Mouse (Mus musculus): Measurements from ENCODE around the gene Apoa2. TPM values are rescaled to one million over a fixed set of nuclear protein-coding genes. Genes with fewer than 3 reads are reported as not detected.

Apoa2 gene
- polyA plus RNA-seq, 1 experiment from 2014 or later, result 1.9 TPM

DNA sequence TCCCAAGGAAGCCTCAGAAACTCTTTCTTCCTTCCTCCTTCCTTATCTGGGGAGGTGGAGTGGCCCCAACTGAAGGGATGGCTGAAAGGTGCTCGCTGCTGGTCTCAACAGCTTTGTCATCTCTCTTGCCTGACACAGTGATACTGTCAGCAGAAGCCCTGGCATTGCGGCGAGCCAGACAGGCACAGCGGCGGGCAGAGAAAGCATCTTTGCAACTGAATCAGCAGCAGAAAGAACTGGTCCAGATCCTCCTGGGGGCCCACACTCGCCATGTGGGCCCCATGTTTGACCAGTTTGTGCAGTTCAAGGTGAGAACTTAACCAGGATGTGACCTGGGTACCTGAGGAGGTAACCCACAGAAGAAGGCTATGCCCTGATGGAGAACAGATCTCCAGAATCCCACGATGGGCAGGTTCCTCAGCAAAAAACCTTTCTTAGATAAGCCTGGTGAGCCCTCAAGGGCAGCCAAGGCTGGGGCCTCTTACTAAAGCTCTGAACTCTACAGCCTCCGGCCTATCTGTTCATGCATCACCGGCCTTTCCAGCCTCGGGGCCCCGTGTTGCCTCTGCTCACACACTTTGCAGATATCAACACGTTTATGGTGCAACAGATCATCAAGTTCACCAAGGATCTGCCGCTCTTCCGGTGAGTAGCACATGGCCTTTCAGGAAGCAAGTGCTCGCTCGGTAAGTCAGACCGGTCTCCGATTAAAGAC, 8.5 kb upstream of the Apoa2 start:
- H3K4me1 ChIP-seq (replicated peaks; ENCODE audit: control insufficient read depth, insufficient read depth, low read length), result peaks cover 2% of the 10 kb centered on the region; the same call in 1 of the 2 replicates
- ATAC-seq (replicated peaks; ENCODE audit: low FRiP score) (no peak), DNase-seq (ENCODE audit: low spot score) (no peak)
- no peak overlapping the region for H3K4me2 ChIP-seq (ENCODE audit: low read depth, low read length, severe bottlenecking)
- H3K9ac ChIP-seq (ENCODE audit: low read length), result no peak overlapping the region
- H3K27me3 ChIP-seq (ENCODE audit: control insufficient read depth, insufficient read depth, low read length), result no peaks in the 10 kb centered on the region
- H3K9me3 ChIP-seq (ENCODE audit: control insufficient read depth, low read length), result no peaks in the 10 kb centered on the region
- H3K4me3 ChIP-seq (ENCODE audit: low read depth, low read length), result no peak overlapping the region
- no peaks in the 10 kb centered on the region for H3K36me3 ChIP-seq (ENCODE audit: control insufficient read depth, insufficient read depth, low read length)
- WGBS, result 92% methylated on average over 18 of the region's 18 CpGs
- no peak overlapping the region for H3K27ac ChIP-seq (ENCODE audit: low read depth, low read length)

GRCm38 (mm10) chr1:171220871-171221270, 4.0 kb upstream of the Apoa2 start:
- H3K9me3 ChIP-seq (ENCODE audit: control insufficient read depth, low read length), result no peaks in the 10 kb centered on the region
- WGBS, result 9% methylated on average over 10 of the region's 10 CpGs
- H3K27me3 ChIP-seq (ENCODE audit: control insufficient read depth, insufficient read depth, low read length), result no peaks in the 10 kb centered on the region
- peak overlapping the region; percentile 22; the same call in 1 of the 2 replicates for H3K4me2 ChIP-seq (ENCODE audit: low read depth, low read length, severe bottlenecking)
- H3K9ac ChIP-seq (ENCODE audit: low read length), result no peak overlapping the region
- H3K4me3 ChIP-seq (ENCODE audit: low read depth, low read length), result no peak overlapping the region
- peak; percentile 91 for DNase-seq (ENCODE audit: low spot score)
- no peak overlapping the region for H3K27ac ChIP-seq (ENCODE audit: low read depth, low read length)
- H3K36me3 ChIP-seq (ENCODE audit: control insufficient read depth, insufficient read depth, low read length), result no peaks in the 10 kb centered on the region
- ATAC-seq (replicated peaks; ENCODE audit: low FRiP score), result peak; percentile 28
- H3K4me1 ChIP-seq (replicated peaks; ENCODE audit: control insufficient read depth, insufficient read depth, low read length), result peaks cover 2% of the 10 kb centered on the region; the same call in 1 of the 2 replicates

GRCm38 (mm10) chr1:171221281-171222193, 3.3 kb upstream of the Apoa2 start:
- Histone ChIP-seq H3K27ac (ENCODE audit: low read depth, low read length) (peak overlapping the region; percentile 6; the same call in 1 of the 2 replicates), H3K4me3 (ENCODE audit: low read depth, low read length) (peak overlapping the region; percentile 57), H3K36me3 (ENCODE audit: control insufficient read depth, insufficient read depth, low read length) (no peaks in the 10 kb centered on the region), H3K9me3 (ENCODE audit: control insufficient read depth, low read length) (no peaks in the 10 kb centered on the region), H3K9ac (ENCODE audit: low read length) (peak overlapping the region; percentile 65), H3K4me2 (ENCODE audit: low read depth, low read length, severe bottlenecking) (peak overlapping the region; percentile 81), H3K27me3 (ENCODE audit: control insufficient read depth, insufficient read depth, low read length) (no peaks in the 10 kb centered on the region), H3K4me1 (replicated peaks; ENCODE audit: control insufficient read depth, insufficient read depth, low read length) (peaks cover 2% of the 10 kb centered on the region; the same call in 1 of the 2 replicates)
- ATAC-seq (replicated peaks; ENCODE audit: low FRiP score) (peak; percentile 17), DNase-seq (ENCODE audit: low spot score) (no peak)
- WGBS, result 7% methylated on average over 22 of the region's 22 CpGs

GRCm38 (mm10) chr1:171222238-171223155, 2.4 kb upstream of the Apoa2 start, which contains the start of gene Tomm40l:
TSS of gene Tomm40l (minus strand) at chr1:171222514.
- Histone ChIP-seq H3K4me2 (ENCODE audit: low read depth, low read length, severe bottlenecking) (peak within 1 kb of the TSS; percentile 81), H3K4me3 (ENCODE audit: low read depth, low read length) (peak within 1 kb of the TSS; percentile 57), H3K27me3 (ENCODE audit: control insufficient read depth, insufficient read depth, low read length) (no peaks in the 10 kb centered on the region), H3K27ac (ENCODE audit: low read depth, low read length) (peak within 1 kb of the TSS; percentile 42), H3K36me3 (ENCODE audit: control insufficient read depth, insufficient read depth, low read length) (no peaks in the 10 kb centered on the region), H3K9ac (ENCODE audit: low read length) (peak within 1 kb of the TSS; percentile 65), H3K9me3 (ENCODE audit: control insufficient read depth, low read length) (no peaks in the 10 kb centered on the region), H3K4me1 (replicated peaks; ENCODE audit: control insufficient read depth, insufficient read depth, low read length) (peaks cover 2% of the 10 kb centered on the region; the same call in 1 of the 2 replicates)
- WGBS, result 2% methylated on average over 28 of the region's 28 CpGs
- DNase-seq (ENCODE audit: low spot score), result peak; percentile 93
- peak; percentile 97 for ATAC-seq (replicated peaks; ENCODE audit: low FRiP score)

GRCm38 (mm10) chr1:171223168-171223567, 1.7 kb upstream of the Apoa2 start:
- H3K9me3 ChIP-seq (ENCODE audit: control insufficient read depth, low read length), result no peaks in the 10 kb centered on the region
- 0 out of 2 replicates have a peak overlapping the region, but pooled peaks have one; percentile 42 for H3K27ac ChIP-seq (ENCODE audit: low read depth, low read length)
- H3K4me3 ChIP-seq (ENCODE audit: low read depth, low read length), result peak overlapping the region; percentile 57
- WGBS, result 89% methylated on average over 6 of the region's 6 CpGs
- H3K27me3 ChIP-seq (ENCODE audit: control insufficient read depth, insufficient read depth, low read length), result no peaks in the 10 kb centered on the region
- H3K4me1 ChIP-seq (replicated peaks; ENCODE audit: control insufficient read depth, insufficient read depth, low read length), result peaks cover 2% of the 10 kb centered on the region; the same call in 1 of the 2 replicates
- ATAC-seq (replicated peaks; ENCODE audit: low FRiP score) (no peak), DNase-seq (ENCODE audit: low spot score) (no peak)
- H3K9ac ChIP-seq (ENCODE audit: low read length), result no peak overlapping the region
- no peaks in the 10 kb centered on the region for H3K36me3 ChIP-seq (ENCODE audit: control insufficient read depth, insufficient read depth, low read length)
- H3K4me2 ChIP-seq (ENCODE audit: low read depth, low read length, severe bottlenecking), result peak overlapping the region; percentile 31; the same call in 1 of the 2 replicates

DNA sequence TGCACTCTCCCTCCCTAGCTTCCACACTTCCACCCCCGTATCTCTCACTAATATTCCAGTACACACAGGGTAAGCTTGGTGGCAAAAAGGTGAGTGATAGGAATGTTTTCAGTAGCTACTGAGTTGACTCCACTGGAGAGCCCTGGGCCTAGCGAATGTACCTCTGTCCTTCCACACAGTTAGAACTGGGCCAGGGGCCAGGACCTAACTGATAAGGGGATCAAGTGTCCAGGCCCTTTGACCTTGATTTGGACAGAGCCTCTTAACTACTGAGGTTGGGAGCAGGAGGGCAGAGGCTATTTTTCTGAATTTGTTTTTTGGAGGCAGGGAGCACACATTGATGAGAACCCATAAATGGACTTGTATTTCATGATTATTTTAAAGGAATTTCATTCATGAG, 1.1 kb upstream of the Apoa2 start:
- H3K27ac ChIP-seq (ENCODE audit: low read depth, low read length), result no peak overlapping the region
- DNase-seq (ENCODE audit: low spot score) (no peak), ATAC-seq (replicated peaks; ENCODE audit: low FRiP score) (no peak)
- no peak overlapping the region for H3K9ac ChIP-seq (ENCODE audit: low read length)
- H3K9me3 ChIP-seq (ENCODE audit: control insufficient read depth, low read length), result no peaks in the 10 kb centered on the region
- H3K4me3 ChIP-seq (ENCODE audit: low read depth, low read length), result no peak overlapping the region
- H3K36me3 ChIP-seq (ENCODE audit: control insufficient read depth, insufficient read depth, low read length), result no peaks in the 10 kb centered on the region
- no peaks in the 10 kb centered on the region for H3K27me3 ChIP-seq (ENCODE audit: control insufficient read depth, insufficient read depth, low read length)
- no peak overlapping the region for H3K4me2 ChIP-seq (ENCODE audit: low read depth, low read length, severe bottlenecking)
- WGBS, result 91% methylated on average over 2 of the region's 2 CpGs
- H3K4me1 ChIP-seq (replicated peaks; ENCODE audit: control insufficient read depth, insufficient read depth, low read length), result peaks cover 2% of the 10 kb centered on the region; the same call in 1 of the 2 replicates

- no peak overlapping the region for H3K4me3 ChIP-seq (ENCODE audit: low read depth, low read length)
- ATAC-seq (replicated peaks; ENCODE audit: low FRiP score), result no peak
- no peak overlapping the region for H3K27ac ChIP-seq (ENCODE audit: low read depth, low read length)
- H3K4me1 ChIP-seq (replicated peaks; ENCODE audit: control insufficient read depth, insufficient read depth, low read length), result no peaks in the 10 kb centered on the region; the same call in 1 of the 2 replicates
- no peaks in the 10 kb centered on the region for H3K36me3 ChIP-seq (ENCODE audit: control insufficient read depth, insufficient read depth, low read length)
- no peak overlapping the region for H3K9ac ChIP-seq (ENCODE audit: low read length)
- no peak for DNase-seq (ENCODE audit: low spot score)
- no peaks in the 10 kb centered on the region for H3K9me3 ChIP-seq (ENCODE audit: control insufficient read depth, low read length)
- no peaks in the 10 kb centered on the region for H3K27me3 ChIP-seq (ENCODE audit: control insufficient read depth, insufficient read depth, low read length)
- WGBS, result 36% methylated on average over 4 of the region's 4 CpGs
- H3K4me2 ChIP-seq (ENCODE audit: low read depth, low read length, severe bottlenecking), result no peak overlapping the region
Observed at GRCm38 (mm10) chr1:171226780-171227179, 1.9 kb downstream of the Apoa2 start.

DNA sequence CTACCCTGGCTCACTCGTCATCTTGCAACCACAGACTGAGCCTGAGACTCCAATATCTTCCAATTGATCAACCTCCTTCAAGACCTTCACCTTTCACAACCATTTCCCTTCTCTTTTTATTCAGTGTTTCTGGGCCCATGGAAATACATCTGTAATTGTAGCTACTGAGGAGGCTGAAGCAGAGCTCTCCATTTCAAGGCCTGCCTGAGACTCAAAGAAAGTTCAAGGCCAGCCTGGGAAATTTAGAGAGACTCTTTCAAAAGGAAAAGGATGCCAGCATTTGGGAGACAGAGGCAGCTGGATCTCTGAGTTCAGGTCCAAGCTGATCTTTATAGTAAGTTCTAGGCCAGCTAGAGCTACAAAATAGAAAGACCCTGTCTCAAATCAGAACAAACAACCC, 3.0 kb downstream of the Apoa2 start:
- Histone ChIP-seq H3K4me2 (ENCODE audit: low read depth, low read length, severe bottlenecking) (no peak overlapping the region), H3K9me3 (ENCODE audit: control insufficient read depth, low read length) (no peaks in the 10 kb centered on the region), H3K27me3 (ENCODE audit: control insufficient read depth, insufficient read depth, low read length) (no peaks in the 10 kb centered on the region), H3K9ac (ENCODE audit: low read length) (no peak overlapping the region), H3K4me3 (ENCODE audit: low read depth, low read length) (no peak overlapping the region), H3K27ac (ENCODE audit: low read depth, low read length) (no peak overlapping the region), H3K36me3 (ENCODE audit: control insufficient read depth, insufficient read depth, low read length) (no peaks in the 10 kb centered on the region), H3K4me1 (replicated peaks; ENCODE audit: control insufficient read depth, insufficient read depth, low read length) (no peaks in the 10 kb centered on the region; the same call in 1 of the 2 replicates)
- DNase-seq (ENCODE audit: low spot score), result no peak
- ATAC-seq (replicated peaks; ENCODE audit: low FRiP score), result no peak
- WGBS, result 94% methylated on average over 1 of the region's 1 CpGs
